Mouse (Mus musculus) cortical plate, adult 2 months (tissue): ENCODE measurements around the gene Gabrg3. TPM values are rescaled to one million over a fixed set of nuclear protein-coding genes. Genes with fewer than 3 reads are reported as not detected.

Experiments used
- H3K27ac ChIP-seq: fragments of 200-500 bp; 2 replicates; pipeline ENCODE4 v1.5.1; 2012; ENCODE audit warnings: low read length, control low read depth, inconsistent platforms; ENCODE audit not compliant: insufficient read depth
- H3K4me1 ChIP-seq: fragments of 200-500 bp; 2 replicates; pipeline ENCODE4 v1.6.1; 2011; ENCODE audit warnings: low read length; ENCODE audit not compliant: control insufficient read depth, insufficient read depth
- H3K4me3 ChIP-seq: fragments of 200-500 bp; 2 replicates; pipeline ENCODE4 v1.5.1; 2011; ENCODE audit warnings: mild to moderate bottlenecking, low read length, control low read depth; ENCODE audit not compliant: insufficient read depth
- CTCF ChIP-seq: fragments of 200-500 bp; IDR thresholded peaks from 2 replicates; pipeline ENCODE4 v1.5.1; 2011; ENCODE audit warnings: mild to moderate bottlenecking, control low read depth, low read length; ENCODE audit not compliant: insufficient read depth; ENCODE audit errors: extremely low read depth
- POLR2A ChIP-seq: fragments of 200-500 bp; IDR thresholded peaks from 2 replicates; pipeline ENCODE4 v1.6.1; 2011; ENCODE audit warnings: mild to moderate bottlenecking, low read length, control low read depth; ENCODE audit not compliant: insufficient read depth; ENCODE audit errors: extremely low read depth
- polyA plus RNA-seq: library from polyadenylated mRNA; depleted of rRNA; stranded (reverse); fragments of >200 nt; gene quantifications from 2 replicates; pipeline ENCODE4 v1.2.3, GENCODE M21; 2012

The Gabrg3 gene
- polyA plus RNA-seq, 1 experiment = 11.8 TPM

DNA sequence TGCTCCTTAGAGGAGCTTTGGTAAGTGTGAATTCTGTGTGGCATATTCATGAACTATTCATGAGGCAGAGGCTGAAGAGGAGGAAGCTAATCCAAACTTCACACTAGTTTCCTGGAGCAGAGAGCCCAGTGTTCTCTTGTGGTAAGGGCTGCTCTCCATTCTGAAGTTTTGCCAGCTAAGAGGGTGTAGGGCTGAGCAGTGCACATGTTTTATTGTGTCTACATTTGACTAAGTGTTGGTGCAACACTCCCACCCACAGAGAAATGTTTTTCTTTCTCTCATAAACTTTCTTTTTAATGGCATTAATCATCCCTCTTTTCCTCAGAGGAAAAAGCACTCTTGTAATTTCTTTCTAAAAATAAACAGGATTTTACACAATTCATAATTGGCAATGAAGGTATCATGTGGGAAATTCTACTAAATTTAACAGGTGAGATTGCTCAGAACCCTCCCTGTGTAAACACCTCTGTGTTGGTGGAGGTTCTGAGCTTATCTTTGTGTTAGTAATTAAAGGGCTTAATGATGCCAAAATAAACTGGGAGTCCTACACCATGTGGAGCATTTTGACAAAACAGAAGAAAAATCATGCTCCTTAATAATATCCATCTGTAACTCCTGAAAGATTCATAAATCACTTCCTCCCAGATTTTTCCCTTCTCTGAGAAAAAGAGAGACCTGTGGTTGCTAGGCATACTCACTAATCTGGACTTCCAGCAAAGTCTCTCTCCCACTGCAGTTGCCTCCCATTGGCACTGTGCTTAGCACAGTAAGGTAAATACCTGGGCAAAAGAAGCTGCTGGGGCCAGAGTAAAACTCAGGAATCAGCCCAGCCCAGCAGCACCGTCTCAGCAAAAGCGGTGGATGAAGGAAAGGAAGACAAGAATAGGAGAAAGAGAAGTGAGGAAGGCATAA is 389.0 kb downstream of the Gabrg3 start:
- Histone ChIP-seq H3K27ac (no peak overlapping the region), H3K4me1 (no peaks in the 10 kb centered on the region), H3K4me3 (no peak overlapping the region)
- TF ChIP-seq CTCF (no peak), POLR2A (no peak)

GRCm38 (mm10) chr7:56946398-56946797 is 440.6 kb downstream of the Gabrg3 start:
- no peak overlapping the region for H3K4me3 ChIP-seq
- H3K27ac ChIP-seq = no peak overlapping the region
- TF ChIP-seq CTCF (0 out of 2 replicates have a peak, but pooled peaks have one; percentile 8), POLR2A (no peak)
- peaks cover 1% of the 10 kb centered on the region; the same call in 1 of the 2 replicates for H3K4me1 ChIP-seq

DNA sequence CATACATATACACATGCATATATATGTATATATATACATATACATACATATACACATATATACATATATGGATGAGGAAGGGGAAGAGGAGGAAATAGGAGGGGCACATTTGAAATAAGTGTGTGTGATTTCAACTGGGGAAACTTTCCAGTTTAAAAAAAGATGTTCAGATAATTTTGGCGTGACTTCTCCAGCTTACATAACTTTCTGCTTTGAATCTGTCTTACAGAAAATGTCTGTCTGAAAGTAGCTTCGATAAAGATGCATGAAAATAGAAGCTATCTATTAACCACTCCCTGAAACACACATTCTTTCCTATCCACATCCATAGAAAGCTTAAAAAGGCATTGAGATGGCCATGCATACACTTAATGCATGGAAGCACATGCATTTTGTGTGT is 445.4 kb downstream of the Gabrg3 start:
- Histone ChIP-seq H3K27ac (peak overlapping the region; percentile 93), H3K4me3 (no peak overlapping the region), H3K4me1 (peaks cover 3% of the 10 kb centered on the region; the same call in 1 of the 2 replicates)
- TF ChIP-seq CTCF (no peak), POLR2A (no peak)

- H3K4me1 ChIP-seq = peaks cover 3% of the 10 kb centered on the region; the same call in 1 of the 2 replicates
- H3K4me3 ChIP-seq = no peak overlapping the region
- no peak overlapping the region for H3K27ac ChIP-seq
- TF ChIP-seq CTCF (no peak), POLR2A (no peak)
Observed at GRCm38 (mm10) chr7:56938020-56938419, 449.0 kb downstream of the Gabrg3 start.

GRCm38 (mm10) chr7:56919499-56919898 is 467.5 kb downstream of the Gabrg3 start:
- no peaks in the 10 kb centered on the region for H3K4me1 ChIP-seq
- no peak for TF ChIP-seq CTCF
- no peak for TF ChIP-seq POLR2A
- H3K27ac ChIP-seq = no peak overlapping the region
- no peak overlapping the region for H3K4me3 ChIP-seq

DNA sequence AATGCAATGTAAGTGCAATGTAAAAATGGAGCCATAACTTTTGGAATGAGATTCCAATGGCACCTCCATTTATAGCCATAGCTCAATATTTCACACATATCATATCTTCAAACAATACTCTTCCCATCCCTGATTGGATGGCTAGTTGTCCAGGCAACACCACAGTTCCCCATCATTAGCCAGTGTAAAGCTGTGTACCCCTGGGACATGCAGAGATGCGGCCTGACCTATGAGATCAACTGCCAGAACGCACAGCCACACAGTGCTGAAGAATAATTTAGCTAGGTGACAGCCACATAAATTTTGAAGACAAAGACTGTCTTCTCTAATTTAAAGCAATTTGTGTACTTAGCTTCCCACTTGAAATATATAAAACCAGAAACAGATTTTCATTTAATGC is 472.1 kb downstream of the Gabrg3 start:
- Histone ChIP-seq H3K4me1 (no peaks in the 10 kb centered on the region), H3K27ac (no peak overlapping the region), H3K4me3 (no peak overlapping the region)
- TF ChIP-seq CTCF (no peak), POLR2A (no peak)

GRCm38 (mm10) chr7:56899762-56900161 is 487.2 kb downstream of the Gabrg3 start:
- TF ChIP-seq POLR2A (no peak), CTCF (no peak)
- no peaks in the 10 kb centered on the region; the same call in 1 of the 2 replicates for H3K4me1 ChIP-seq
- no peak overlapping the region; the same call in 1 of the 2 replicates for H3K27ac ChIP-seq
- H3K4me3 ChIP-seq = no peak overlapping the region

- no peak overlapping the region for H3K4me3 ChIP-seq
- TF ChIP-seq CTCF (no peak), POLR2A (no peak)
- no peak overlapping the region for H3K27ac ChIP-seq
- H3K4me1 ChIP-seq = no peaks in the 10 kb centered on the region
Observed at GRCm38 (mm10) chr7:56867314-56868075, 519.5 kb downstream of the Gabrg3 start.

GRCm38 (mm10) chr7:56843565-56843964 is 543.4 kb downstream of the Gabrg3 start:
- Histone ChIP-seq H3K4me1 (peaks cover 3% of the 10 kb centered on the region), H3K27ac (no peak overlapping the region), H3K4me3 (no peak overlapping the region)
- TF ChIP-seq POLR2A (no peak), CTCF (no peak)

- TF ChIP-seq CTCF (no peak), POLR2A (no peak)
- Histone ChIP-seq H3K4me1 (no peaks in the 10 kb centered on the region; the same call in 1 of the 2 replicates), H3K4me3 (no peak overlapping the region), H3K27ac (no peak overlapping the region)
Observed at GRCm38 (mm10) chr7:56825446-56825845, 561.5 kb downstream of the Gabrg3 start.
